Mouse (Mus musculus): ENCODE measurements around the gene Il11ra2. TPM values are rescaled to one million over a fixed set of nuclear protein-coding genes. Genes with fewer than 3 reads are reported as not detected.

Gene Il11ra2
- polyA plus RNA-seq, 1 experiment = 1.8 TPM

Other genes starting within 250 kb of the Il11ra2 start
- gene Gm21586, start 222.5 kb downstream of the Il11ra2 start, polyA plus RNA-seq (2012; rRNA removed) = not detected in 2 replicates
- gene Gm2163, start 195.1 kb downstream of the Il11ra2 start, polyA plus RNA-seq (2012; rRNA removed) = 4.4 and 5.1 TPM in 2 replicates
- not detected in 2 replicates for gene Fam205a2, start 133.7 kb downstream of the Il11ra2 start, polyA plus RNA-seq (2012; rRNA removed)
- not detected in 2 replicates for gene Gm10591, start 49.7 kb downstream of the Il11ra2 start, polyA plus RNA-seq (2012; rRNA removed)
- gene Gm2564, start 32.2 kb downstream of the Il11ra2 start, polyA plus RNA-seq (2012; rRNA removed) = 2.0 and 2.8 TPM in 2 replicates
- 4.1 and 4.5 TPM in 2 replicates for gene Ccl27b, start 6.6 kb downstream of the Il11ra2 start, polyA plus RNA-seq (2012; rRNA removed)
- 13.8 and 14.9 TPM in 2 replicates for gene 4930578G10Rik, start 73.7 kb upstream of the Il11ra2 start, polyA plus RNA-seq (2012; rRNA removed)
- 1.2 and 1.6 TPM in 2 replicates for gene Ccl19, start 94.7 kb upstream of the Il11ra2 start, polyA plus RNA-seq (2012; rRNA removed)
- 4.0 and 4.4 TPM in 2 replicates for gene Ccl21a, start 112.1 kb upstream of the Il11ra2 start, polyA plus RNA-seq (2012; rRNA removed)
- 18.8 and 19.9 TPM in 2 replicates for gene Fam205a1, start 192.0 kb upstream of the Il11ra2 start, polyA plus RNA-seq (2012; rRNA removed)
- 0.07 and 0.20 TPM in 2 replicates for gene Gm12394, start 194.9 kb upstream of the Il11ra2 start, polyA plus RNA-seq (2012; rRNA removed)
- 209 and 240 TPM in 2 replicates for gene Fam205c, start 212.3 kb upstream of the Il11ra2 start, polyA plus RNA-seq (2012; rRNA removed)